Mouse (Mus musculus) heart, embryonic 11.5 days (tissue): ENCODE results near the gene Cap2. TPM values are rescaled to one million over a fixed set of nuclear protein-coding genes. Genes with fewer than 3 reads are reported as not detected.

Source experiments
- ATAC-seq: fragments of 200-750 bp; cut with Nextera tagmentation; replicated peaks from 2 replicates; pipeline ENCODE4 v1.8.0; 2017; ENCODE audit warnings: moderate library complexity; ENCODE audit not compliant: insufficient number of reproducible peaks, low FRiP score, low TSS enrichment
- H3K27ac ChIP-seq: fragments of 300-500 bp; sonication (generic); 2 replicates; pipeline ENCODE4 v1.5.1; 2014; ENCODE audit warnings: mild to moderate bottlenecking, low read depth, low read length
- H3K27me3 ChIP-seq: fragments of 300-500 bp; sonication (generic); 2 replicates; pipeline ENCODE4 v1.6.1; 2014; ENCODE audit warnings: mild to moderate bottlenecking, low read length, mixed read lengths; ENCODE audit not compliant: control insufficient read depth, insufficient read depth
- H3K36me3 ChIP-seq: fragments of 300-500 bp; sonication (generic); 2 replicates; pipeline ENCODE4 v1.6.1; 2014; ENCODE audit warnings: mild to moderate bottlenecking, low read length, moderate library complexity, mixed read lengths; ENCODE audit not compliant: control insufficient read depth, insufficient read depth
- H3K4me1 ChIP-seq: fragments of 300-500 bp; sonication (generic); 2 replicates; pipeline ENCODE4 v1.6.1; 2014; ENCODE audit warnings: low read length; ENCODE audit not compliant: control insufficient read depth, insufficient read depth
- H3K4me2 ChIP-seq: fragments of 300-500 bp; sonication (generic); 2 replicates; pipeline ENCODE4 v1.6.1; 2014; ENCODE audit warnings: mild to moderate bottlenecking, moderate library complexity
- H3K4me3 ChIP-seq: fragments of 300-500 bp; sonication (generic); 2 replicates; pipeline ENCODE4 v1.5.1; 2014; ENCODE audit warnings: low read depth, low read length
- H3K9ac ChIP-seq: fragments of 300-500 bp; sonication (generic); 2 replicates; pipeline ENCODE4 v1.6.1; 2014; ENCODE audit warnings: mild to moderate bottlenecking, low read depth, low read length, moderate library complexity
- H3K9me3 ChIP-seq: fragments of 300-500 bp; sonication (generic); replicated peaks from 2 replicates; pipeline ENCODE4 v1.6.1; 2016; ENCODE audit warnings: low read length; ENCODE audit not compliant: control insufficient read depth
- WGBS: fragments of 180-500 bp; shearing (Covaris S2); extraction: QIAGEN DNeasy Blood & Tissue Kit; methylation state at CpG from one replicate; pipeline ENCODE4 v1.1.7; 2014; ENCODE audit not compliant: insufficient replicate concordance; 5-methylcytosine and 5-hydroxymethylcytosine counted together
- polyA plus RNA-seq: library from polyadenylated mRNA; unstranded; fragments of >200 nt; fragmentation: Nextera tagmentation; extraction: Ambion mirVana; gene quantifications from 2 replicates; pipeline ENCODE4 v1.2.1, GENCODE M21; 2014

Cap2 gene
- polyA plus RNA-seq, 1 experiment from 2014 or later: 122 TPM

DNA sequence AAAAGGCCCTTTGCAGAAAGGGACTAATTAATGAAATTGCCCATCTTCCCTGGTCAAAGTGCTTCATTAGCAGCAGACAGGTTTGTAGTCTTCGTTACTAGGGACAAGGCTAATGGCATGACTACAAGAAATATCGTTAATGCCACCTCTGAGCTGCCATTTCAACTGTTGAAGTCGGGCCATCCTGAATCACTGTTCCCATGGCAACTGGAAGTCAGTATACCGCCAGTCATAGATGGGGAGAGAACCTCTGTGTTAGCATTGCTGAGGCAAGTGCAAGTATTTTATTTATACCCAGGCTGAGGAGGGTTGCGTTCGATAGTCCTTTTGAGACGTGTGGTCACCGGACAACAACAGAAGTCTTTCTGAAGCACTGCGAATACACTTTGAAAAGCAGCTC, 53.1 kb downstream of the Cap2 start:
- WGBS: 85% methylated on average over 9 of the region's 9 CpGs
- peaks cover 16% of the 10 kb centered on the region for H3K4me1 ChIP-seq
- H3K36me3 ChIP-seq: peaks cover 9% of the 10 kb centered on the region
- ATAC-seq: no peak
- H3K4me2 ChIP-seq: no peak overlapping the region
- no peaks in the 10 kb centered on the region for H3K27me3 ChIP-seq
- no peak overlapping the region for H3K4me3 ChIP-seq
- H3K27ac ChIP-seq: no peak overlapping the region
- H3K9ac ChIP-seq: no peak overlapping the region
- peaks cover 7% of the 10 kb centered on the region; the same call in 1 of the 2 replicates for H3K9me3 ChIP-seq

GRCm38 (mm10) chr13:46565913-46566312, 64.3 kb downstream of the Cap2 start:
- no peaks in the 10 kb centered on the region for H3K36me3 ChIP-seq
- no peaks in the 10 kb centered on the region for H3K9me3 ChIP-seq
- no peak overlapping the region for H3K27ac ChIP-seq
- peaks cover 6% of the 10 kb centered on the region for H3K4me1 ChIP-seq
- no peak for ATAC-seq
- H3K4me2 ChIP-seq: no peak overlapping the region
- H3K27me3 ChIP-seq: no peaks in the 10 kb centered on the region
- H3K4me3 ChIP-seq: no peak overlapping the region
- no peak overlapping the region for H3K9ac ChIP-seq
- 87% methylated on average over 5 of the region's 5 CpGs for WGBS

DNA sequence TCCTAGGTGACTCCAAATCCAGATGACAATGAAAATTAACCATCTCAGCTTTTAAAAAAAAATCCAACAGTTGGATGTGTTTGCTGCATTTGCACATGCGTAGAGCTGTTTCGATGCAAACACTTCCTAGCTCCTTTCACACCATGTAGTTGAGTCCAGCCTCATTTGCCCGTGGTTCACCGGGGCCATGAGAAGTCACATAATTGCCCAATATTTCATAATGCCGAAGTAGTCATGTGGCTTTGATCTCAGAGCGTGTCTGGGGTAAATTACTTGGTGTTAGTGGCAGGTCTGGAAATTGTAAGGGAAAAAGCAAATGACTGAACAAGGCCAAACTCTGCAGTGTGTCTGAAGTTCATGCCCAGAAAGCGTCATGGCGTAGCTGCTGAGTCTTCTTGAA, 67.8 kb downstream of the Cap2 start:
- Histone ChIP-seq H3K27ac (peak overlapping the region; percentile 98), H3K9me3 (no peaks in the 10 kb centered on the region), H3K27me3 (no peaks in the 10 kb centered on the region), H3K9ac (no peak overlapping the region), H3K4me1 (peaks cover 19% of the 10 kb centered on the region), H3K4me3 (no peak overlapping the region), H3K4me2 (no peak overlapping the region), H3K36me3 (no peaks in the 10 kb centered on the region)
- 81% methylated on average over 8 of the region's 8 CpGs for WGBS
- no peak for ATAC-seq

GRCm38 (mm10) chr13:46571141-46571592, 69.5 kb downstream of the Cap2 start:
- H3K27ac ChIP-seq: peak overlapping the region; percentile 98

GRCm38 (mm10) chr13:46571961-46572647, 70.5 kb downstream of the Cap2 start:
- H3K4me2 ChIP-seq: peak overlapping the region; percentile 37
- H3K4me3 ChIP-seq: no peak overlapping the region
- peak overlapping the region; percentile 63; the same call in 1 of the 2 replicates for H3K9ac ChIP-seq
- no peaks in the 10 kb centered on the region for H3K36me3 ChIP-seq
- H3K27me3 ChIP-seq: no peaks in the 10 kb centered on the region
- 23% methylated on average over 11 of the region's 11 CpGs for WGBS
- H3K4me1 ChIP-seq: peaks cover 19% of the 10 kb centered on the region
- H3K27ac ChIP-seq: peak overlapping the region; percentile 98
- peak; percentile 80 for ATAC-seq
- H3K9me3 ChIP-seq: no peaks in the 10 kb centered on the region

More at GRCm38 (mm10) chr13:46571141-46571592, 69.5 kb downstream of the Cap2 start:
- Histone ChIP-seq H3K9ac (peak overlapping the region; percentile 72), H3K9me3 (no peaks in the 10 kb centered on the region), H3K4me1 (peaks cover 19% of the 10 kb centered on the region), H3K27me3 (no peaks in the 10 kb centered on the region), H3K4me2 (peak overlapping the region; percentile 59), H3K36me3 (no peaks in the 10 kb centered on the region), H3K4me3 (no peak overlapping the region)
- WGBS: 2% methylated on average over 12 of the region's 12 CpGs
- ATAC-seq: no peak; the same call in 1 of the 2 replicates

GRCm38 (mm10) chr13:46572648-46573163, 71.1 kb downstream of the Cap2 start:
- Histone ChIP-seq H3K27me3 (no peaks in the 10 kb centered on the region), H3K4me1 (peaks cover 19% of the 10 kb centered on the region), H3K9me3 (no peaks in the 10 kb centered on the region), H3K27ac (peak overlapping the region; percentile 98), H3K36me3 (no peaks in the 10 kb centered on the region), H3K9ac (peak overlapping the region; percentile 63; the same call in 1 of the 2 replicates), H3K4me2 (peak overlapping the region; percentile 37), H3K4me3 (no peak overlapping the region)
- no peak for ATAC-seq
- 35% methylated on average over 9 of the region's 9 CpGs for WGBS

DNA sequence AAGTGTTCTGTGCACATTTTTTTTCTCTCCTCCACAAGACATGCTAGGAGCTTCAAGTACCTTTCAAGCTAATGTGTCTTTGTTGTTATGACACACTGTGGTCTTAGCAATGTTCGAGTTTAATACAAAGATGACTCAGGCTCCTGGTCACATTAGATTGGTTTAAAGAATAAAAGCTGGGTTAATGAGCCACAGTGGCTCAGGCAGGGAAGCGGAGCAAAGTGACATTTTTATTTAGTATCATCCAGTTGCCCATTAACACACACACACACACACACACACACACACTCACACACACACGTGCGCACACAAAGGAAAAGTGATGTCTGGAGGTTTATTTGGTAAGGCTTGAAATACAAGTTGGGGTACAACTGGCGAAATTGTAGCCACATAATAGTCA, 72.6 kb downstream of the Cap2 start:
- ATAC-seq: no peak
- H3K4me3 ChIP-seq: no peak overlapping the region
- H3K36me3 ChIP-seq: no peaks in the 10 kb centered on the region
- no peak overlapping the region for H3K4me2 ChIP-seq
- H3K27me3 ChIP-seq: no peaks in the 10 kb centered on the region
- no peaks in the 10 kb centered on the region for H3K9me3 ChIP-seq
- peaks cover 19% of the 10 kb centered on the region for H3K4me1 ChIP-seq
- no peak overlapping the region for H3K27ac ChIP-seq
- WGBS: 86% methylated on average over 5 of the region's 5 CpGs
- H3K9ac ChIP-seq: no peak overlapping the region

- Histone ChIP-seq H3K9me3 (no peaks in the 10 kb centered on the region), H3K4me3 (no peak overlapping the region), H3K9ac (no peak overlapping the region), H3K36me3 (no peaks in the 10 kb centered on the region), H3K27me3 (no peaks in the 10 kb centered on the region), H3K27ac (no peak overlapping the region), H3K4me1 (peaks cover 19% of the 10 kb centered on the region), H3K4me2 (no peak overlapping the region)
- WGBS: 89% methylated on average over 4 of the region's 4 CpGs
- ATAC-seq: no peak
These were observed 73.1 kb downstream of the Cap2 start for GRCm38 (mm10) chr13:46574707-46575106.

- no peaks in the 10 kb centered on the region for H3K9me3 ChIP-seq
- no peak overlapping the region for H3K9ac ChIP-seq
- no peaks in the 10 kb centered on the region for H3K36me3 ChIP-seq
- no peak for ATAC-seq
- H3K27me3 ChIP-seq: no peaks in the 10 kb centered on the region
- no peak overlapping the region for H3K4me2 ChIP-seq
- no peak overlapping the region for H3K27ac ChIP-seq
- H3K4me1 ChIP-seq: no peaks in the 10 kb centered on the region
- no peak overlapping the region for H3K4me3 ChIP-seq
- 81% methylated on average over 7 of the region's 7 CpGs for WGBS
These were observed 83.2 kb downstream of the Cap2 start for GRCm38 (mm10) chr13:46584860-46585259.
